In genomic region chr1:133222445-133222995, GRCm38 (mm10) we compare ENCODE assay signal across 10 mouse cellular contexts. TPM values are rescaled to one million over a fixed set of nuclear protein-coding genes. Genes with fewer than 3 reads are reported as not detected.
DNase-seq lines count a peak whose midpoint lies in the region; ATAC-seq and TF ChIP-seq lines count a peak whose summit lies in the region.
"Had no signal": no experiment of that assay in that cellular context is flagged by ENCODE, and none has a peak within 500 bp of the region (broad histone marks: within the 10 kb centered on the region; RNA-seq: fewer than 3 reads in every experiment).

No protein-coding gene starts in this region.

- H3K4me3 ChIP-seq in intestine, embryonic 16.5 days (ENCODE audit: low read length): no peak overlapping the region
- H3K4me3 ChIP-seq in intestine, postnatal 0 days (ENCODE audit: low read depth, low read length): no peak overlapping the region
- H3K4me3 ChIP-seq in embryonic facial prominence, embryonic 10.5 days: no peak overlapping the region
- no peak overlapping the region for H3K4me3 ChIP-seq in heart, embryonic 15.5 days

- H3K4me1 ChIP-seq in intestine, embryonic 16.5 days (ENCODE audit: control insufficient read depth, insufficient read depth, low read length): peaks cover 31% of the 10 kb centered on the region
- 0 out of 2 replicates have a peak, but pooled peaks cover 16% of the 10 kb centered on the region for H3K4me1 ChIP-seq in intestine, postnatal 0 days (replicated peaks; ENCODE audit: control insufficient read depth, insufficient read depth, low read length)
- peaks cover 46% of the 10 kb centered on the region for H3K4me1 ChIP-seq in embryonic facial prominence, embryonic 10.5 days
- peaks cover 37% of the 10 kb centered on the region for H3K4me1 ChIP-seq in heart, embryonic 15.5 days (replicated peaks)

- 39% methylated on average over 6 of the region's 6 CpGs for WGBS in intestine, embryonic 16.5 days
- WGBS in intestine, postnatal 0 days: 41% methylated on average over 6 of the region's 6 CpGs
- 51% methylated on average over 6 of the region's 6 CpGs for whole genome bisulfite sequencing in embryonic facial prominence, embryonic 10.5 days
- 23% methylated on average over 6 of the region's 6 CpGs for WGBS in heart, embryonic 15.5 days

- H3K9ac ChIP-seq in intestine, embryonic 16.5 days (ENCODE audit: low read depth, low read length): peak overlapping the region; percentile 21
- no peak overlapping the region for H3K9ac ChIP-seq in intestine, postnatal 0 days (ENCODE audit: low read depth, low read length)
- H3K9ac ChIP-seq in heart, embryonic 15.5 days: peak overlapping the region; percentile 31; the same call in 1 of the 2 replicates

- TF ChIP-seq CTCF in intestine, postnatal 0 days (IDR thresholded peaks at IDR 0.05; ENCODE audit: low read depth): no peak

- no peak for DNase-seq in embryonic facial prominence, embryonic 10.5 days (ENCODE audit: low spot score)
- DNase-seq in left cerebral cortex, postnatal 10 days (ENCODE audit: extremely low spot score in 1 of 2, low spot score in 2 of 2): no peak
- DNase-seq in frontal cortex, adult 2 months (ENCODE audit: extremely low spot score in 1 of 2, low spot score in 1 of 2): no peak
- DNase-seq in right cerebral cortex, postnatal 14 days: no peak
- DNase-seq: adrenal gland, postnatal 10 days; spleen, adult 18-20 months had no signal

- H3K27me3 ChIP-seq in intestine, embryonic 16.5 days (replicated peaks; ENCODE audit: control insufficient read depth, insufficient read depth, low read length): no peaks in the 10 kb centered on the region
- H3K27me3 ChIP-seq in intestine, postnatal 0 days (replicated peaks; ENCODE audit: control insufficient read depth, insufficient read depth, low read length): no peaks in the 10 kb centered on the region
- H3K27me3 ChIP-seq in embryonic facial prominence, embryonic 10.5 days (replicated peaks; ENCODE audit: low read depth, poor library complexity, severe bottlenecking): peaks cover 52% of the 10 kb centered on the region
- no peaks in the 10 kb centered on the region for H3K27me3 ChIP-seq in heart, embryonic 15.5 days

- 0 out of 2 replicates have a peak, but pooled peaks have one; percentile 12 for ATAC-seq in intestine, embryonic 16.5 days
- ATAC-seq in intestine, postnatal 0 days: no peak
- no peak for ATAC-seq in heart, embryonic 15.5 days (replicated peaks; ENCODE audit: insufficient number of reproducible peaks, insufficient read depth, low FRiP score, low read depth)
- ATAC-seq in megakaryocyte progenitor cell, adult 5-6 weeks (replicated peaks; ENCODE audit: poor library complexity): peak; percentile 51; the same call in 1 of the 2 replicates

- H3K4me2 ChIP-seq in intestine, embryonic 16.5 days (ENCODE audit: low read depth, low read length): no peak overlapping the region
- H3K4me2 ChIP-seq in intestine, postnatal 0 days (replicated peaks; ENCODE audit: low read depth): no peak overlapping the region
- no peak overlapping the region for H3K4me2 ChIP-seq in heart, embryonic 15.5 days

- H3K27ac ChIP-seq in intestine, embryonic 16.5 days (ENCODE audit: low read length): no peak overlapping the region
- H3K27ac ChIP-seq in intestine, postnatal 0 days (ENCODE audit: low read depth, low read length): no peak overlapping the region; the same call in 1 of the 2 replicates
- peak overlapping the region; percentile 44; the same call in 1 of the 2 replicates for H3K27ac ChIP-seq in embryonic facial prominence, embryonic 10.5 days (replicated peaks)
- peak overlapping the region; percentile 59 for H3K27ac ChIP-seq in heart, embryonic 15.5 days

- no peaks in the 10 kb centered on the region for H3K9me3 ChIP-seq in intestine, embryonic 16.5 days (ENCODE audit: control insufficient read depth, low read length)
- no peaks in the 10 kb centered on the region for H3K9me3 ChIP-seq in intestine, postnatal 0 days (ENCODE audit: control insufficient read depth)
- H3K9me3 ChIP-seq in embryonic facial prominence, embryonic 10.5 days: no peaks in the 10 kb centered on the region
- no peaks in the 10 kb centered on the region for H3K9me3 ChIP-seq in heart, embryonic 15.5 days (replicated peaks)

- intact Hi-C loops in left cerebral cortex, postnatal 10 days (cut with DNase I): no loop called here

- no peaks in the 10 kb centered on the region for H3K36me3 ChIP-seq in intestine, embryonic 16.5 days (ENCODE audit: control insufficient read depth, insufficient read depth, low read length)
- H3K36me3 ChIP-seq in intestine, postnatal 0 days (ENCODE audit: control insufficient read depth, insufficient read depth): no peaks in the 10 kb centered on the region
- no peaks in the 10 kb centered on the region for H3K36me3 ChIP-seq in embryonic facial prominence, embryonic 10.5 days (replicated peaks)
- H3K36me3 ChIP-seq in heart, embryonic 15.5 days: no peaks in the 10 kb centered on the region

RNA-seq across cellular contexts. Expression of gene Plekha6, which starts 58.5 kb away (rescaled TPM):
- polyA plus RNA-seq in intestine, embryonic 16.5 days (2015; fragmentation: Nextera tagmentation; extraction: Ambion mirVana): 10.6 and 11.0 TPM in 2 replicates
- 7.5 and 8.0 TPM in 2 replicates for polyA plus RNA-seq in intestine, postnatal 0 days (2015; fragmentation: Nextera tagmentation; extraction: Ambion mirVana)
- 3.4 and 3.7 TPM in 2 replicates for polyA plus RNA-seq in embryonic facial prominence, embryonic 10.5 days (2016; fragmentation: Nextera tagmentation; extraction: Ambion mirVana)
- polyA plus RNA-seq in heart, embryonic 15.5 days (2015; fragmentation: Nextera tagmentation; extraction: Ambion mirVana): 12.2 and 13.8 TPM in 2 replicates
- total RNA-seq in megakaryocyte progenitor cell, adult 5-6 weeks (2015): 0.42 and 1.8 TPM in 2 replicates
- 1.1 and 2.2 TPM in 2 replicates for total RNA-seq in megakaryocyte progenitor cell, adult 5-6 weeks (2017)
- 10 to 100 TPM; 57.2 to 59.3 TPM for total RNA-seq in left cerebral cortex, postnatal 10 days (2021)
- polyA plus RNA-seq in frontal cortex, adult 2 months (2012; rRNA removed): 51.7 and 53.6 TPM in 2 replicates

Comparison
In these comparisons a context has a peak if more than half of its experiments do, and no peak if none do; other contexts are left out.
1. ATAC-seq: peak in intestine, embryonic 16.5 days (single experiment) and megakaryocyte progenitor cell, adult 5-6 weeks (single experiment); none in intestine, postnatal 0 days (single experiment) and heart, embryonic 15.5 days (single experiment).
2. H3K27ac ChIP-seq: peak in embryonic facial prominence, embryonic 10.5 days (single experiment) and heart, embryonic 15.5 days (single experiment); none in intestine, embryonic 16.5 days (single experiment) and intestine, postnatal 0 days (single experiment).